Mouse (Mus musculus) MEL (cell line): Measurements from ENCODE around the gene Itk. TPM values are rescaled to one million over a fixed set of nuclear protein-coding genes. Genes with fewer than 3 reads are reported as not detected.

Experiments
- DNase-seq: peaks from one replicate; pipeline ENCODE4 v3.0.0; 2011; ENCODE audit warnings: low read depth, low spot score
- H3K27ac ChIP-seq: 2 replicates; pipeline ENCODE4 v1.5.1; 2012; ENCODE audit warnings: low read depth, mild to moderate bottlenecking, control low read depth, low read length, moderate library complexity; ENCODE audit not compliant: control insufficient read depth
- H3K27me3 ChIP-seq, 2 experiments: fragments of 150-350 bp in 1 of 2; sonication (generic) in 1 of 2; 2 replicates each; pipeline ENCODE4 v1.6.1; 2012; ENCODE audit warnings: low read length in 2 of 2, mild to moderate bottlenecking in 2 of 2, improper control_type of control experiment in 1 of 2, moderate library complexity in 1 of 2; ENCODE audit not compliant: insufficient read depth in 2 of 2, control insufficient read depth in 1 of 2
- H3K36me3 ChIP-seq, 2 experiments: 2 replicates each; pipeline ENCODE4 v1.6.1; 2012 to 2014; ENCODE audit warnings: low read length in 2 of 2, improper control_type of control experiment in 1 of 2, inconsistent platforms in 1 of 2, mild to moderate bottlenecking in 1 of 2; ENCODE audit not compliant: insufficient read depth in 2 of 2, control insufficient read depth in 1 of 2
- H3K4me1 ChIP-seq, 2 experiments: fragments of 150-350 bp in 1 of 2; sonication (generic) in 1 of 2; 2 replicates each; pipeline ENCODE4 v1.6.1; 2012; ENCODE audit warnings: low read length in 2 of 2, improper control_type of control experiment in 1 of 2, mild to moderate bottlenecking in 1 of 2; ENCODE audit not compliant: insufficient read depth in 2 of 2, control insufficient read depth in 1 of 2
- H3K4me3 ChIP-seq, 2 experiments: fragments of 150-350 bp in 1 of 2; sonication (generic) in 1 of 2; 2 replicates each; pipeline ENCODE4 v1.5.1; 2012; ENCODE audit warnings: low read depth in 2 of 2, low read length in 2 of 2, mild to moderate bottlenecking in 2 of 2, moderate library complexity in 2 of 2, control low read depth in 1 of 2, improper control_type of control experiment in 1 of 2; ENCODE audit not compliant: control insufficient read depth in 1 of 2, insufficient read depth in 1 of 2
- H3K79me2 ChIP-seq: 2 replicates; pipeline ENCODE4 v1.6.1; 2012; ENCODE audit warnings: mild to moderate bottlenecking, low read length, moderate library complexity; ENCODE audit not compliant: control insufficient read depth, poor library complexity, insufficient read depth
- H3K9ac ChIP-seq: 2 replicates; pipeline ENCODE4 v1.6.1; 2012; ENCODE audit warnings: low read depth, mild to moderate bottlenecking, control low read depth, low read length, moderate library complexity; ENCODE audit not compliant: control insufficient read depth, poor library complexity, severe bottlenecking
- H3K9me3 ChIP-seq: fragments of 150-350 bp; sonication (generic); replicated peaks from 2 replicates; pipeline ENCODE4 v1.6.1; 2012; ENCODE audit warnings: mild to moderate bottlenecking, low read length, improper control_type of control experiment, moderate library complexity; ENCODE audit not compliant: insufficient read depth
- BHLHE40 ChIP-seq: IDR thresholded peaks from 2 replicates; pipeline ENCODE4 v1.6.1; 2012; ENCODE audit warnings: low read depth, mild to moderate bottlenecking, inconsistent platforms, low read length, improper control_type of control experiment, borderline replicate concordance
- CHD2 ChIP-seq: IDR thresholded peaks from 2 replicates; pipeline ENCODE4 v1.6.1; 2011; ENCODE audit warnings: low read length, improper control_type of control experiment
- CTCF ChIP-seq, 3 experiments: IDR thresholded peaks in 2 of 3; conservative IDR thresholded peaks in 1 of 3; 2 replicates each; pipeline ENCODE4 v1.5.1; 2011 to 2012; ENCODE audit warnings: low read length in 3 of 3, low read depth in 2 of 3, mild to moderate bottlenecking in 2 of 3, improper control_type of control experiment in 1 of 3, inconsistent platforms in 1 of 3, mixed read lengths in 1 of 3, moderate library complexity in 1 of 3; ENCODE audit not compliant: control insufficient read depth in 1 of 3, insufficient read depth in 1 of 3, poor library complexity in 1 of 3, severe bottlenecking in 1 of 3
- ELF1 ChIP-seq: IDR thresholded peaks from 2 replicates; pipeline ENCODE4 v1.6.1; 2014; ENCODE audit warnings: low read depth, mild to moderate bottlenecking, inconsistent platforms, low read length, improper control_type of control experiment, moderate library complexity
- EP300 ChIP-seq, 2 experiments: IDR thresholded peaks; 2 replicates each; pipeline ENCODE4 v1.6.1; 2011; ENCODE audit warnings: improper control_type of control experiment in 2 of 2, low read length in 2 of 2, low read depth in 1 of 2, mild to moderate bottlenecking in 1 of 2
- ETS1 ChIP-seq: IDR thresholded peaks from 2 replicates; pipeline ENCODE4 v1.6.1; 2012; ENCODE audit warnings: low read depth, mild to moderate bottlenecking, inconsistent platforms, low read length, improper control_type of control experiment, moderate library complexity
- GABPA ChIP-seq: IDR thresholded peaks from 2 replicates; pipeline ENCODE4 v1.6.1; 2012; ENCODE audit warnings: low read depth, mild to moderate bottlenecking, inconsistent platforms, low read length, improper control_type of control experiment, moderate library complexity
- GATA1 ChIP-seq: IDR thresholded peaks from 2 replicates; pipeline ENCODE4 v1.6.1; 2011; ENCODE audit warnings: low read depth, low read length, improper control_type of control experiment
- HCFC1 ChIP-seq: IDR thresholded peaks from 2 replicates; pipeline ENCODE4 v1.6.1; 2012; ENCODE audit warnings: low read depth, mild to moderate bottlenecking, inconsistent platforms, low read length, improper control_type of control experiment, moderate library complexity
- KAT2A ChIP-seq: conservative IDR thresholded peaks from 2 replicates; pipeline ENCODE4 v1.6.1; 2012; ENCODE audit warnings: low read depth, low read length, improper control_type of control experiment, inconsistent platforms
- MAX ChIP-seq: IDR thresholded peaks from 2 replicates; pipeline ENCODE4 v1.6.1; 2011; ENCODE audit warnings: low read length, improper control_type of control experiment
- MEF2A ChIP-seq: IDR thresholded peaks from 2 replicates; pipeline ENCODE4 v1.6.1; 2014; ENCODE audit warnings: low read depth, mild to moderate bottlenecking, inconsistent platforms, low read length, improper control_type of control experiment; ENCODE audit not compliant: poor library complexity, insufficient replicate concordance, severe bottlenecking; ENCODE audit errors: extremely low read depth
- MXI1 ChIP-seq: IDR thresholded peaks from 2 replicates; pipeline ENCODE4 v1.6.1; 2011; ENCODE audit warnings: mild to moderate bottlenecking, low read depth, low read length, improper control_type of control experiment
- NELFE ChIP-seq: IDR thresholded peaks from 2 replicates; pipeline ENCODE4 v1.6.1; 2011; ENCODE audit warnings: low read depth, low read length, improper control_type of control experiment
- NRF1 ChIP-seq: IDR thresholded peaks from 2 replicates; pipeline ENCODE4 v1.6.1; 2014; ENCODE audit warnings: low read depth, mild to moderate bottlenecking, inconsistent platforms, low read length, improper control_type of control experiment, moderate library complexity; ENCODE audit not compliant: poor library complexity, insufficient read depth, severe bottlenecking
- POLR2A ChIP-seq, 2 experiments: IDR thresholded peaks; 2 replicates each; pipeline ENCODE4 v1.6.1; 2011 to 2012; ENCODE audit warnings: low read length in 2 of 2, mild to moderate bottlenecking in 2 of 2, control low read depth in 1 of 2, improper control_type of control experiment in 1 of 2, low read depth in 1 of 2, moderate library complexity in 1 of 2; ENCODE audit not compliant: control insufficient read depth in 1 of 2, insufficient read depth in 1 of 2, poor library complexity in 1 of 2
- POLR2AphosphoS2 ChIP-seq: IDR thresholded peaks from 2 replicates; pipeline ENCODE4 v1.6.1; 2011; ENCODE audit warnings: low read length, improper control_type of control experiment
- POLR2AphosphoS5 ChIP-seq: IDR thresholded peaks from 2 replicates; pipeline ENCODE4 v1.6.1; 2012; ENCODE audit warnings: low read depth, borderline replicate concordance, mild to moderate bottlenecking, inconsistent platforms, low read length, moderate library complexity, mixed read lengths
- RAD21 ChIP-seq: IDR thresholded peaks from 2 replicates; pipeline ENCODE4 v1.6.1; 2011; ENCODE audit warnings: mild to moderate bottlenecking, low read depth, low read length, improper control_type of control experiment
- RCOR1 ChIP-seq: IDR thresholded peaks from 2 replicates; pipeline ENCODE4 v1.6.1; 2012; ENCODE audit warnings: low read depth, mild to moderate bottlenecking, inconsistent platforms, low read length, improper control_type of control experiment
- SIN3A ChIP-seq: IDR thresholded peaks from 2 replicates; pipeline ENCODE4 v1.6.1; 2012; ENCODE audit warnings: low read length, improper control_type of control experiment, inconsistent platforms
- SMC3 ChIP-seq: IDR thresholded peaks from 2 replicates; pipeline ENCODE4 v1.6.1; 2011; ENCODE audit warnings: low read depth, low read length, improper control_type of control experiment
- TCF12 ChIP-seq: IDR thresholded peaks from 2 replicates; pipeline ENCODE4 v1.6.1; 2014; ENCODE audit warnings: low read depth, mild to moderate bottlenecking, inconsistent platforms, low read length, improper control_type of control experiment, moderate library complexity
- USF1 ChIP-seq: IDR thresholded peaks from 2 replicates; pipeline ENCODE4 v1.6.1; 2014; ENCODE audit warnings: low read depth, mild to moderate bottlenecking, inconsistent platforms, low read length, improper control_type of control experiment, moderate library complexity
- USF2 ChIP-seq, 2 experiments: IDR thresholded peaks; 2 replicates each; pipeline ENCODE4 v1.6.1; 2011 to 2012; ENCODE audit warnings: improper control_type of control experiment in 2 of 2, low read length in 2 of 2, borderline replicate concordance in 1 of 2, inconsistent platforms in 1 of 2, low read depth in 1 of 2, mild to moderate bottlenecking in 1 of 2; ENCODE audit not compliant: insufficient read depth in 1 of 2
- ZC3H11A ChIP-seq: IDR thresholded peaks from 2 replicates; pipeline ENCODE4 v1.6.1; 2012; ENCODE audit warnings: low read depth, mild to moderate bottlenecking, inconsistent platforms, low read length, improper control_type of control experiment
- ZNF384 ChIP-seq: IDR thresholded peaks from 2 replicates; pipeline ENCODE4 v1.6.1; 2012; ENCODE audit warnings: low read depth, mild to moderate bottlenecking, inconsistent platforms, low read length, improper control_type of control experiment
- polyA plus RNA-seq, 2 experiments: library from polyadenylated mRNA; stranded (reverse) in 1 of 2; unstranded in 1 of 2; fragments of >175 nt in 1 of 2; fragments of >200 nt in 1 of 2; gene quantifications; 2 replicates each; pipeline versions ENCODE4 v1.2.1 to v1.2.4; 2012; ENCODE audit warnings: low replicate concordance in 2 of 2, low read depth in 1 of 2; ENCODE audit not compliant: insufficient read length in 2 of 2, insufficient read depth in 1 of 2, missing spikeins in 1 of 2
- total RNA-seq: library from RNA; depleted of rRNA; stranded (reverse); fragments of 300-350 nt; gene quantifications from 2 replicates; pipeline ENCODE4 v1.2.3, GENCODE M21; 2012

Gene Itk
- total and polyA plus RNA-seq, 3 experiments: not detected

DNA sequence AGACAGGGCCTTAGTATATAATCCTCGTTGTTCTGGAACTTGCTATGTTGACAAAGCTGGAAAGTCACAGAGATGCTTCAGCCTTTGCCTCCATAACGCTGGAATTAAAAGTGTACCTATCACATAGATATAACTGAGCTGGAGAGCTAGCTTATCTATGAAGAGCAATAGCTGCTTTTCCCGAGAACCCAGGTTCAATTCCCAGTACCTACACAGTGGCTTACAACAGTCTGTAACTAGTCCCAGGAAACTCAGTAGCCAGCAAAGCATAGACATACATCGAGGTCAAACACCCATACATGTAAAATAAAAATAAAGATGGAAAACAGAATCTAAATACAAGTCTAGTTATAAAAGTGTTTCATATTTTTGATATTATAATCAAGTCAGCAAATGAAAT is 9.2 kb upstream of the Itk start:
- Histone ChIP-seq H3K9ac (no peak overlapping the region), H3K27me3 (peaks cover 2 to 3% of the 10 kb centered on the region in 2 experiments; a peak in 3 of 4 replicates), H3K9me3 (no peaks in the 10 kb centered on the region), H3K27ac (no peak overlapping the region), H3K36me3 (no peaks in the 10 kb centered on the region), H3K79me2 (no peaks in the 10 kb centered on the region), H3K4me3 (no peak overlapping the region), H3K4me1 (no peaks in the 10 kb centered on the region)
- no peak for DNase-seq
- TF ChIP-seq POLR2A (IDR thresholded peaks at IDR 0.05; ENCODE audit: control insufficient read depth in 1 of 2, insufficient read depth in 1 of 2, low read depth in 1 of 2, low read length in 2 of 2, poor library complexity in 1 of 2) (no peak), POLR2AphosphoS2 (no peak), MAX (no peak), GATA1 (no peak), HCFC1 (no peak), CTCF (IDR thresholded peaks at IDR 0.05 in 2 of 3, conservative IDR thresholded peaks at IDR 0.05 in 1 of 3; ENCODE audit: control insufficient read depth in 1 of 3, insufficient read depth in 1 of 3, low read depth in 2 of 3, low read length in 3 of 3, poor library complexity in 1 of 3, severe bottlenecking in 1 of 3) (no peak), USF1 (no peak), USF2 (IDR thresholded peaks at IDR 0.05; ENCODE audit: borderline replicate concordance in 1 of 2, insufficient read depth in 1 of 2, low read depth in 1 of 2, low read length in 2 of 2) (no peak), ZNF384 (no peak), GABPA (no peak), ZC3H11A (no peak), TCF12 (no peak), MEF2A (no peak), RCOR1 (no peak)

DNA sequence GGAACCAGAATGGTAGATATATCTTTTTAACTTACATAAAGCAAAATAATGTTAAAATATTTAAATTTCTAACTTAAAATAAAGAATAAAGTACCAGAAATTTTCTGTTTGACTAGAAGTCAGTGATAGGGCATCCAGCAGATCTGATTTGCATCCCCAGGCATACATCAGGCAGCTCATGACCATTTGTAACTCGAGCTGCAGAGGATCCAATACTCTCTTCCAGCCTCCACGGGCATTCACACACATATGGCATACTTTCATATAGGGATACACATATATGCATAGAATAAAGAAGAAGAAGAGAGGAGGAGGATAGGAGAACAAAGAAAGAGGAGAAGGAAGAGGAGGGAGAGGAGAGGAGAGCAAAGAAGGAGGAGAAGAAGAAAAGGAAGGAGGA is 8.6 kb upstream of the Itk start:
- H3K79me2 ChIP-seq: no peaks in the 10 kb centered on the region
- DNase-seq: no peak
- H3K9me3 ChIP-seq: no peaks in the 10 kb centered on the region
- H3K27ac ChIP-seq: no peak overlapping the region
- TF ChIP-seq ZC3H11A (no peak), EP300 (IDR thresholded peaks at IDR 0.05; ENCODE audit: low read depth in 1 of 2, low read length in 2 of 2) (no peak), MXI1 (no peak), RCOR1 (no peak), USF1 (no peak)
- H3K4me3 ChIP-seq: no peak overlapping the region
- H3K36me3 ChIP-seq: no peaks in the 10 kb centered on the region
- H3K27me3 ChIP-seq: peaks cover 2 to 3% of the 10 kb centered on the region in 2 experiments; a peak in 3 of 4 replicates
- no peaks in the 10 kb centered on the region for H3K4me1 ChIP-seq
- H3K9ac ChIP-seq: no peak overlapping the region

- peaks cover 3 to 4% of the 10 kb centered on the region in 2 experiments; a peak in 3 of 4 replicates for H3K27me3 ChIP-seq
- H3K4me1 ChIP-seq: no peaks in the 10 kb centered on the region
- H3K9ac ChIP-seq: no peak overlapping the region
- H3K9me3 ChIP-seq: no peaks in the 10 kb centered on the region
- no peak overlapping the region for H3K27ac ChIP-seq
- no peaks in the 10 kb centered on the region for H3K79me2 ChIP-seq
- DNase-seq: no peak
- no peak overlapping the region for H3K4me3 ChIP-seq
- H3K36me3 ChIP-seq: no peaks in the 10 kb centered on the region
- TF ChIP-seq RAD21 (no peak), TCF12 (no peak), NRF1 (no peak), MAX (no peak), ETS1 (no peak), CTCF (IDR thresholded peaks at IDR 0.05 in 2 of 3, conservative IDR thresholded peaks at IDR 0.05 in 1 of 3; ENCODE audit: control insufficient read depth in 1 of 3, insufficient read depth in 1 of 3, low read depth in 2 of 3, low read length in 3 of 3, poor library complexity in 1 of 3, severe bottlenecking in 1 of 3) (no peak), SIN3A (no peak), NELFE (no peak), BHLHE40 (no peak), KAT2A (no peak), SMC3 (no peak), MEF2A (no peak), CHD2 (no peak), POLR2AphosphoS5 (no peak), ELF1 (no peak)
Observed at GRCm38 (mm10) chr11:46396860-46397179, 7.5 kb upstream of the Itk start.
